Mouse (Mus musculus) hindbrain, embryonic 16.5 days (tissue): Measurements from ENCODE around the gene Bsn. TPM values are rescaled to one million over a fixed set of nuclear protein-coding genes. Genes with fewer than 3 reads are reported as not detected.
A peak's percentile ranks its signal among the peaks of the same experiment; 100 is the strongest.

Experiments
- ATAC-seq: fragments of 200-750 bp; cut with Nextera tagmentation; 2 replicates; pipeline ENCODE4 v1.8.0; 2017; ENCODE audit warnings: moderate TSS enrichment, moderate library complexity
- H3K27ac ChIP-seq: fragments of 300-500 bp; sonication (generic); 2 replicates; pipeline ENCODE4 v1.5.1; 2014; ENCODE audit warnings: low read depth, mild to moderate bottlenecking, control low read depth, low read length, moderate library complexity
- H3K27me3 ChIP-seq: fragments of 300-500 bp; sonication (generic); replicated peaks from 2 replicates; pipeline ENCODE4 v1.6.1; 2014; ENCODE audit warnings: low read length; ENCODE audit not compliant: control insufficient read depth, insufficient read depth
- H3K36me3 ChIP-seq: fragments of 300-500 bp; sonication (generic); 2 replicates; pipeline ENCODE4 v1.6.1; 2014; ENCODE audit warnings: mild to moderate bottlenecking, low read length, moderate library complexity, mixed read lengths; ENCODE audit not compliant: control insufficient read depth, insufficient read depth
- H3K4me1 ChIP-seq: fragments of 300-500 bp; sonication (generic); 2 replicates; pipeline ENCODE4 v1.6.1; 2014; ENCODE audit warnings: low read depth, low read length; ENCODE audit not compliant: control insufficient read depth, insufficient read depth
- H3K4me2 ChIP-seq: fragments of 300-500 bp; sonication (generic); 2 replicates; pipeline ENCODE4 v1.6.1; 2014; ENCODE audit warnings: mild to moderate bottlenecking, low read length, control low read depth, moderate library complexity
- H3K4me3 ChIP-seq: fragments of 300-500 bp; sonication (generic); 2 replicates; pipeline ENCODE4 v1.5.1; 2014; ENCODE audit warnings: mild to moderate bottlenecking, low read length, control low read depth, moderate library complexity
- H3K9ac ChIP-seq: fragments of 300-500 bp; sonication (generic); 2 replicates; pipeline ENCODE4 v1.6.1; 2014; ENCODE audit warnings: low read depth, mild to moderate bottlenecking, control low read depth, low read length, moderate library complexity
- H3K9me3 ChIP-seq: fragments of 300-500 bp; sonication (generic); 2 replicates; pipeline ENCODE4 v1.6.1; 2014; ENCODE audit warnings: mild to moderate bottlenecking, low read length, moderate library complexity; ENCODE audit not compliant: control insufficient read depth
- WGBS: fragments of 180-500 bp; shearing (Covaris S2); extraction: QIAGEN DNeasy Blood & Tissue Kit; methylation state at CpG from one replicate; pipeline ENCODE4 v1.1.7; 2014; 5-methylcytosine and 5-hydroxymethylcytosine counted together
- polyA plus RNA-seq: library from polyadenylated mRNA; unstranded; fragments of >200 nt; fragmentation: Nextera tagmentation; extraction: Ambion mirVana; gene quantifications from 2 replicates; pipeline ENCODE4 v1.2.1, GENCODE M21; 2015

Gene Bsn
- polyA plus RNA-seq, 1 experiment from 2014 or later: 9.5 TPM

DNA sequence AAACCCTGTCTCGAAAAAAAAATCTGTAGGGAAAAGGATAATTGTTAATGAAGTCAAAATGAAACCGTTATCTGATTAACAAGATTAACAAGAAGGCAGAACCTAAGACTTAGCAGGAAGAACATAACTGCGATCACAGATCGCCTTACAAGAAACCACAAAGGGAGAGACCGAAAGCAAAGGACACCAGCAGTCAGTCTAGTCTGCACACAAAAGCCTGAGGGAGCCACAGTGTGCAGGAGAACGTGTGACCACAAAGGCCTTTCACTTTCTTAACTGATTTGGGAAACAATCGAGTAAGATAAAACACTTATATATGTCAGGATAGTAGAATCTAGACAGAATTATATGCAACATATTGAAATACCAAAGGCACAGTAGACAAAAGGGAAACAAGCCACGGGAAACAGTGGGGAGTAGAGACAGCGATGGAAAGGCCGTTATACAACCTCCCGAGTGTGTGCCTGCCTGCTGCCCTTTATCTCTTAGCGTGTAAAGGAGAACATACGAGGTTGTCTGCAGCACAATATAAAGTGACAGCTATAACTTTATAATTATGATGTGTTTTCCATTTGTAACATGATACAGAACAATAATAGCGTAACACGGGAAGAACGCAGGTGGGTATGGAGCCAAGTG is 26.4 kb downstream of the Bsn start:
- no peak overlapping the region for H3K9ac ChIP-seq
- H3K4me3 ChIP-seq: no peak overlapping the region
- H3K27me3 ChIP-seq: no peaks in the 10 kb centered on the region
- H3K4me2 ChIP-seq: no peak overlapping the region
- 71% methylated on average over 16 of the region's 16 CpGs for WGBS
- ATAC-seq: no peak
- no peaks in the 10 kb centered on the region for H3K36me3 ChIP-seq
- no peaks in the 10 kb centered on the region for H3K9me3 ChIP-seq
- no peaks in the 10 kb centered on the region for H3K4me1 ChIP-seq
- H3K27ac ChIP-seq: no peak overlapping the region

- Histone ChIP-seq H3K9me3 (no peaks in the 10 kb centered on the region), H3K27ac (no peak overlapping the region), H3K9ac (no peak overlapping the region), H3K4me3 (no peak overlapping the region), H3K36me3 (no peaks in the 10 kb centered on the region), H3K4me1 (no peaks in the 10 kb centered on the region; the same call in 1 of the 2 replicates), H3K4me2 (no peak overlapping the region), H3K27me3 (no peaks in the 10 kb centered on the region)
- ATAC-seq: no peak
- WGBS: 72% methylated on average over 7 of the region's 7 CpGs
Observed at GRCm38 (mm10) chr9:108157891-108158290, 32.3 kb downstream of the Bsn start.

GRCm38 (mm10) chr9:108157451-108157850 is 32.7 kb downstream of the Bsn start:
- H3K9me3 ChIP-seq: no peaks in the 10 kb centered on the region
- H3K9ac ChIP-seq: no peak overlapping the region
- no peak overlapping the region for H3K4me2 ChIP-seq
- no peaks in the 10 kb centered on the region; the same call in 1 of the 2 replicates for H3K4me1 ChIP-seq
- H3K27ac ChIP-seq: no peak overlapping the region
- H3K4me3 ChIP-seq: no peak overlapping the region
- no peaks in the 10 kb centered on the region for H3K27me3 ChIP-seq
- ATAC-seq: no peak
- no peaks in the 10 kb centered on the region for H3K36me3 ChIP-seq
- 91% methylated on average over 6 of the region's 6 CpGs for WGBS

DNA sequence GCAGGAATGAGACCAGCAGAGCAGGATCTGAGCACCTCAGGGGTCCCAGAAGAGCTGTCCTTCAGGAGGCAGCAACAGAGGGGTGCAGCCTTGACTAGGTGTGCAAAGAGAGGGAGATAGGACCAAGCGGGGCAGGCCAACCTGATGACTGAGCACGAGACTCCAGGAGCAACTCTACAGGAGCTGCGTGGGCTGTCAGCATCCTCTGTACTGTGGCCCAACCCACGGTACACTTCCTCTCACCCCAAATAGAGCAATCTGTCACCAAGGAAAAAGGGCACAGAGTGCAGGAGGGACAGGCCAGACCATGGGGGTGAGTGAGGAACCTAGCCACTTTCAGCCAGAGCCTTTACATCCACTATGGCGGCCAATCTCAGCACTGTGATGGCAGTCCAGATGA is 33.4 kb downstream of the Bsn start:
- 89% methylated on average over 5 of the region's 5 CpGs for WGBS
- H3K9me3 ChIP-seq: no peaks in the 10 kb centered on the region
- no peak overlapping the region for H3K4me2 ChIP-seq
- no peak for ATAC-seq
- no peak overlapping the region for H3K27ac ChIP-seq
- H3K36me3 ChIP-seq: no peaks in the 10 kb centered on the region
- no peak overlapping the region for H3K9ac ChIP-seq
- no peaks in the 10 kb centered on the region; the same call in 1 of the 2 replicates for H3K4me1 ChIP-seq
- H3K4me3 ChIP-seq: no peak overlapping the region
- no peaks in the 10 kb centered on the region for H3K27me3 ChIP-seq

- 92% methylated on average over 12 of the region's 12 CpGs for WGBS
- H3K27me3 ChIP-seq: no peaks in the 10 kb centered on the region
- no peak overlapping the region for H3K4me3 ChIP-seq
- H3K4me1 ChIP-seq: no peaks in the 10 kb centered on the region; the same call in 1 of the 2 replicates
- H3K36me3 ChIP-seq: no peaks in the 10 kb centered on the region
- ATAC-seq: no peak
- H3K9ac ChIP-seq: no peak overlapping the region
- H3K4me2 ChIP-seq: no peak overlapping the region
- H3K27ac ChIP-seq: no peak overlapping the region
- H3K9me3 ChIP-seq: no peaks in the 10 kb centered on the region
Observed at GRCm38 (mm10) chr9:108154814-108155213, 35.4 kb downstream of the Bsn start.

GRCm38 (mm10) chr9:108153516-108154448 is 36.4 kb downstream of the Bsn start:
- no peaks in the 10 kb centered on the region for H3K9me3 ChIP-seq
- H3K4me1 ChIP-seq: no peaks in the 10 kb centered on the region; the same call in 1 of the 2 replicates
- H3K36me3 ChIP-seq: no peaks in the 10 kb centered on the region
- H3K4me3 ChIP-seq: no peak overlapping the region
- no peak overlapping the region for H3K27ac ChIP-seq
- no peaks in the 10 kb centered on the region for H3K27me3 ChIP-seq
- no peak overlapping the region for H3K4me2 ChIP-seq
- peak; percentile 49 for ATAC-seq
- no peak overlapping the region; the same call in 1 of the 2 replicates for H3K9ac ChIP-seq
- WGBS: 73% methylated on average over 12 of the region's 12 CpGs

GRCm38 (mm10) chr9:108150486-108150885 is 39.7 kb downstream of the Bsn start:
- ATAC-seq: no peak
- H3K9me3 ChIP-seq: no peaks in the 10 kb centered on the region
- H3K27me3 ChIP-seq: no peaks in the 10 kb centered on the region
- peaks cover 4% of the 10 kb centered on the region for H3K4me1 ChIP-seq
- no peak overlapping the region for H3K9ac ChIP-seq
- WGBS: 65% methylated on average over 1 of the region's 1 CpGs
- H3K4me2 ChIP-seq: no peak overlapping the region
- H3K36me3 ChIP-seq: no peaks in the 10 kb centered on the region
- H3K4me3 ChIP-seq: no peak overlapping the region
- no peak overlapping the region for H3K27ac ChIP-seq

DNA sequence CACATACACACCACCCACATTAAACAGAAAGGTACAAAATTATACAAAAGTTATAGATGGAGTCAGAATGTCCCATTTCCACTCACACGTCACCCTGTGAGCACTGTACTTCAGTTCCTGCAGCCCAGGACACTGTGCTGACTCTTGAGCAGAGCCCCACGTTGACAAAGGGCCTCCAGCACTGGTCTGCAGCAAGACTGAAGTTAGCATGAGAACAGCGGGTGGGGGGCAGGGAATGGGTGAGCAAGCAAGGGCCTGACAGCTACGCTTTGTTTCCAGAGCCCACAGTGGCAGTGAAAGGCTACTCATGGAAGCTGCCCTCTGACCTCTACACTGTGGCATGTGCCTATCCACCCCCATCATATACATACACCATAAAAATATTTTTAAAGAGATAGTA is 40.4 kb downstream of the Bsn start:
- 14% methylated on average over 4 of the region's 4 CpGs for WGBS
- no peak overlapping the region for H3K27ac ChIP-seq
- no peaks in the 10 kb centered on the region for H3K27me3 ChIP-seq
- no peaks in the 10 kb centered on the region for H3K9me3 ChIP-seq
- no peak overlapping the region for H3K4me3 ChIP-seq
- H3K4me1 ChIP-seq: peaks cover 4% of the 10 kb centered on the region
- no peak overlapping the region for H3K9ac ChIP-seq
- ATAC-seq: no peak
- H3K36me3 ChIP-seq: no peaks in the 10 kb centered on the region
- H3K4me2 ChIP-seq: no peak overlapping the region

DNA sequence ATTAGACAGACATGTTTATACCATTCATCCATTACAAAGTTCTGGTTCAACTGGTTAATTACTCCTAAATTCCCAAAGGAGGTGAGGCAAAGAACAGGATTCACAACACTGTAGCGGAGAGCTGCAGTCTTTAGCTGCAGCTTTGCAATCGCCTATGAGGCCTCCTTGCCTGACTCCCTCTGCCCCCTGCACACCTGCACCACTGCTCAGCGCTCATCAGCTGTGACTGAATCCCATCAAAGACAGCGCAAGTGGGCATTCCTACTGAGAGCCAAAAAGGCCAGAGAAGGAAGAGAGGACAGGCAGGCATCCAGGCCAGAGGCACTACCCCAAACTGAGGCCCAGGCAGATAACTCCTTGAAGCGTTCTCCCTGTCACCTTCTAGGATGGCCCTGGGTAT is 42.6 kb downstream of the Bsn start:
- WGBS: 72% methylated on average over 5 of the region's 5 CpGs

More for the DNA sequence above, 42.6 kb downstream of the Bsn start:
- Histone ChIP-seq H3K27me3 (no peaks in the 10 kb centered on the region), H3K9me3 (no peaks in the 10 kb centered on the region), H3K36me3 (no peaks in the 10 kb centered on the region), H3K4me1 (peaks cover 4% of the 10 kb centered on the region; the same call in 1 of the 2 replicates), H3K4me2 (no peak overlapping the region), H3K4me3 (no peak overlapping the region), H3K9ac (no peak overlapping the region), H3K27ac (no peak overlapping the region)
- no peak for ATAC-seq
